Mouse (Mus musculus): ENCODE data around the gene 1700028K03Rik.

Gene 1700028K03Rik

GRCm38 (mm10) chr5:107534581-107534980 is at the start of gene 1700028K03Rik:
Gene 1700028K03Rik (plus strand): TSS chr5:107534709.
- no peak for DNase-seq (ENCODE audit: low read depth)

- DNase-seq (ENCODE audit: low read depth) = no peak
Measured at GRCm38 (mm10) chr5:107488996-107489395, 45.5 kb upstream of the 1700028K03Rik start.

- no peak for DNase-seq (ENCODE audit: low read depth)
Measured at GRCm38 (mm10) chr5:107491036-107491435, 43.5 kb upstream of the 1700028K03Rik start.

GRCm38 (mm10) chr5:107492471-107492870 is 42.0 kb upstream of the 1700028K03Rik start:
- DNase-seq (ENCODE audit: low read depth) = no peak

- DNase-seq (ENCODE audit: low read depth) = peak; percentile 17
Measured at GRCm38 (mm10) chr5:107494759-107495158, 39.8 kb upstream of the 1700028K03Rik start.

GRCm38 (mm10) chr5:107496047-107496446 is 38.5 kb upstream of the 1700028K03Rik start:
- no peak for DNase-seq (ENCODE audit: low read depth)

GRCm38 (mm10) chr5:107497519-107498501 is 36.7 kb upstream of the 1700028K03Rik start:
- DNase-seq (ENCODE audit: low read depth) = peak; percentile 68

GRCm38 (mm10) chr5:107498806-107499310 is 35.7 kb upstream of the 1700028K03Rik start:
- DNase-seq (ENCODE audit: low read depth) = peak; percentile 18

GRCm38 (mm10) chr5:107499891-107500535 is 34.5 kb upstream of the 1700028K03Rik start:
- no peak for DNase-seq (ENCODE audit: low read depth)

- DNase-seq (ENCODE audit: low read depth) = no peak
Measured at GRCm38 (mm10) chr5:107500741-107501140, 33.8 kb upstream of the 1700028K03Rik start.

- no peak for DNase-seq (ENCODE audit: low read depth)
Measured at GRCm38 (mm10) chr5:107507321-107507720, 27.2 kb upstream of the 1700028K03Rik start, which contains the start of gene Gm42669. Gene Gm42669 (plus strand): TSS chr5:107507621.

GRCm38 (mm10) chr5:107510503-107510902 is 24.0 kb upstream of the 1700028K03Rik start:
- no peak for DNase-seq (ENCODE audit: low read depth)

- DNase-seq (ENCODE audit: low read depth) = no peak
Measured at GRCm38 (mm10) chr5:107511326-107511725, 23.2 kb upstream of the 1700028K03Rik start.

GRCm38 (mm10) chr5:107513583-107513982 is 20.9 kb upstream of the 1700028K03Rik start:
- DNase-seq (ENCODE audit: low read depth) = peak; percentile 84

- no peak for DNase-seq (ENCODE audit: low read depth)
Measured at GRCm38 (mm10) chr5:107515453-107515852, 19.1 kb upstream of the 1700028K03Rik start.

GRCm38 (mm10) chr5:107516087-107516486 is 18.4 kb upstream of the 1700028K03Rik start:
- no peak for DNase-seq (ENCODE audit: low read depth)

GRCm38 (mm10) chr5:107518602-107519001 is 15.9 kb upstream of the 1700028K03Rik start:
- no peak for DNase-seq (ENCODE audit: low read depth)

GRCm38 (mm10) chr5:107521386-107521785 is 13.1 kb upstream of the 1700028K03Rik start:
- DNase-seq (ENCODE audit: low read depth) = no peak

GRCm38 (mm10) chr5:107521897-107522296 is 12.6 kb upstream of the 1700028K03Rik start:
- DNase-seq (ENCODE audit: low read depth) = no peak

GRCm38 (mm10) chr5:107524281-107524680 is 10.2 kb upstream of the 1700028K03Rik start:
- peak; percentile 80 for DNase-seq (ENCODE audit: low read depth)

- peak; percentile 64 for DNase-seq (ENCODE audit: low read depth)
Measured at GRCm38 (mm10) chr5:107528856-107529255, 5.7 kb upstream of the 1700028K03Rik start.

GRCm38 (mm10) chr5:107533590-107533989 is 919 bp upstream of the 1700028K03Rik start:
- DNase-seq (ENCODE audit: low read depth) = no peak

- DNase-seq (ENCODE audit: low read depth) = no peak
Measured at GRCm38 (mm10) chr5:107541696-107542095, 7.2 kb downstream of the 1700028K03Rik start.
